Mouse (Mus musculus): ENCODE measurements around the gene Cacnb4. TPM values are rescaled to one million over a fixed set of nuclear protein-coding genes. Genes with fewer than 3 reads are reported as not detected.

Gene Cacnb4
- total and polyA plus RNA-seq, 3 experiments = not detected

GRCm38 (mm10) chr2:52386451-52386850 lies 290.2 kb downstream of the Cacnb4 start:
- no peak for DNase-seq (ENCODE audit: low read depth, low spot score)
- H3K4me3 ChIP-seq (ENCODE audit: control insufficient read depth in 1 of 2, insufficient read depth in 1 of 2, low read depth in 2 of 2, low read length in 2 of 2) = no peak overlapping the region
- no peaks in the 10 kb centered on the region for H3K9me3 ChIP-seq (replicated peaks; ENCODE audit: insufficient read depth, low read length)
- H3K27ac ChIP-seq (ENCODE audit: control insufficient read depth, low read depth, low read length) = no peak overlapping the region
- peaks cover 0 to 7% of the 10 kb centered on the region in 2 experiments; a peak in 2 of 4 replicates for H3K4me1 ChIP-seq (ENCODE audit: control insufficient read depth in 1 of 2, insufficient read depth in 2 of 2, low read length in 2 of 2)
- no peaks in the 10 kb centered on the region for H3K27me3 ChIP-seq (ENCODE audit: control insufficient read depth in 1 of 2, insufficient read depth in 2 of 2, low read length in 2 of 2)
- peaks cover 0 to 5% of the 10 kb centered on the region in 2 experiments; a peak in 2 of 4 replicates for H3K36me3 ChIP-seq (ENCODE audit: control insufficient read depth in 1 of 2, insufficient read depth in 2 of 2, low read length in 2 of 2)
- TF ChIP-seq E2F4 (IDR thresholded peaks at IDR 0.05; ENCODE audit: borderline replicate concordance, low read depth, low read length) (no peak), HCFC1 (IDR thresholded peaks at IDR 0.05; ENCODE audit: low read depth, low read length) (no peak), MAFK (IDR thresholded peaks at IDR 0.05; ENCODE audit: borderline replicate concordance, low read depth, low read length) (no peak), NELFE (IDR thresholded peaks at IDR 0.05; ENCODE audit: low read depth, low read length) (no peak), TBP (IDR thresholded peaks at IDR 0.05; ENCODE audit: low read depth, low read length) (no peak), RCOR1 (IDR thresholded peaks at IDR 0.05; ENCODE audit: low read depth, low read length) (no peak), ELF1 (IDR thresholded peaks at IDR 0.05; ENCODE audit: low read depth, low read length) (no peak), GATA1 (IDR thresholded peaks at IDR 0.05; ENCODE audit: low read depth, low read length) (no peak), TAL1 (IDR thresholded peaks at IDR 0.05; ENCODE audit: low read length) (no peak), MAZ (IDR thresholded peaks at IDR 0.05; ENCODE audit: low read depth, low read length) (no peak), TCF12 (IDR thresholded peaks at IDR 0.05; ENCODE audit: low read depth, low read length) (no peak)
- H3K9ac ChIP-seq (ENCODE audit: control insufficient read depth, low read depth, low read length, poor library complexity, severe bottlenecking) = no peak overlapping the region
- no peaks in the 10 kb centered on the region for H3K79me2 ChIP-seq (ENCODE audit: control insufficient read depth, insufficient read depth, low read length, poor library complexity)

GRCm38 (mm10) chr2:52386037-52386436 lies 290.6 kb downstream of the Cacnb4 start:
- Histone ChIP-seq H3K36me3 (ENCODE audit: control insufficient read depth in 1 of 2, insufficient read depth in 2 of 2, low read length in 2 of 2) (peaks cover 0 to 3% of the 10 kb centered on the region in 2 experiments; a peak in 2 of 4 replicates), H3K27ac (ENCODE audit: control insufficient read depth, low read depth, low read length) (no peak overlapping the region), H3K9me3 (replicated peaks; ENCODE audit: insufficient read depth, low read length) (no peaks in the 10 kb centered on the region), H3K4me3 (ENCODE audit: control insufficient read depth in 1 of 2, insufficient read depth in 1 of 2, low read depth in 2 of 2, low read length in 2 of 2) (no peak overlapping the region), H3K4me1 (ENCODE audit: control insufficient read depth in 1 of 2, insufficient read depth in 2 of 2, low read length in 2 of 2) (peaks cover 0 to 5% of the 10 kb centered on the region in 2 experiments; a peak in 2 of 4 replicates), H3K27me3 (ENCODE audit: control insufficient read depth in 1 of 2, insufficient read depth in 2 of 2, low read length in 2 of 2) (no peaks in the 10 kb centered on the region), H3K79me2 (ENCODE audit: control insufficient read depth, insufficient read depth, low read length, poor library complexity) (no peaks in the 10 kb centered on the region), H3K9ac (ENCODE audit: control insufficient read depth, low read depth, low read length, poor library complexity, severe bottlenecking) (no peak overlapping the region)
- DNase-seq (ENCODE audit: low read depth, low spot score) = no peak
- TF ChIP-seq ZKSCAN1 (IDR thresholded peaks at IDR 0.05; ENCODE audit: low read depth, low read length) (no peak), SMC3 (IDR thresholded peaks at IDR 0.05; ENCODE audit: low read depth, low read length) (no peak), CHD2 (IDR thresholded peaks at IDR 0.05; ENCODE audit: low read length) (no peak), POLR2AphosphoS2 (IDR thresholded peaks at IDR 0.05; ENCODE audit: low read length) (no peak), HCFC1 (IDR thresholded peaks at IDR 0.05; ENCODE audit: low read depth, low read length) (no peak), CTCF (IDR thresholded peaks at IDR 0.05 in 2 of 3, conservative IDR thresholded peaks at IDR 0.05 in 1 of 3; ENCODE audit: control insufficient read depth in 1 of 3, insufficient read depth in 1 of 3, low read depth in 2 of 3, low read length in 3 of 3, poor library complexity in 1 of 3, severe bottlenecking in 1 of 3) (no peak)

Data from MEL (cell line).